Mouse (Mus musculus): ENCODE results near the gene Tdpoz1.
"Not testable (repeated sequence)": the region's sequence is repeated elsewhere in the genome, so short reads cannot be mapped to it uniquely, and the experiment has no call there.

Tdpoz1 gene

GRCm38 (mm10) chr3:93676210-93676609 lies at the start of gene Tdpoz1:
Tdpoz1 (minus strand) TSS chr3:93676310.
- DNase-seq (ENCODE audit: low read depth, low spot score): not testable (repeated sequence)

GRCm38 (mm10) chr3:93708969-93709637 lies 33.0 kb upstream of the Tdpoz1 start:
- DNase-seq (ENCODE audit: low read depth, low spot score): not testable (repeated sequence)

GRCm38 (mm10) chr3:93692970-93693369 lies 16.9 kb upstream of the Tdpoz1 start, which contains the start of gene Gm37596:
Gm37596 (minus strand) TSS chr3:93693070.
- not testable (repeated sequence) for DNase-seq (ENCODE audit: low read depth, low spot score)

GRCm38 (mm10) chr3:93670805-93671503 lies 5.2 kb downstream of the Tdpoz1 start:
- DNase-seq (ENCODE audit: low read depth, low spot score): not testable (repeated sequence)

- DNase-seq (ENCODE audit: low read depth, low spot score): no peak
Measured at GRCm38 (mm10) chr3:93654260-93654659, 21.9 kb downstream of the Tdpoz1 start.

- no peak for DNase-seq (ENCODE audit: low read depth, low spot score)
Measured at GRCm38 (mm10) chr3:93652586-93652985, 23.5 kb downstream of the Tdpoz1 start, which contains the start of gene Tdpoz2. Tdpoz2 (minus strand) TSS chr3:93652686.

GRCm38 (mm10) chr3:93630917-93631714 lies 45.0 kb downstream of the Tdpoz1 start:
- DNase-seq (ENCODE audit: low read depth, low spot score): not testable (repeated sequence)
